Mouse (Mus musculus): ENCODE results near the gene Tyms. TPM values are rescaled to one million over a fixed set of nuclear protein-coding genes. Genes with fewer than 3 reads are reported as not detected.

The Tyms gene
- polyA plus RNA-seq, 1 experiment from 2014 or later: 67.9 TPM

DNA sequence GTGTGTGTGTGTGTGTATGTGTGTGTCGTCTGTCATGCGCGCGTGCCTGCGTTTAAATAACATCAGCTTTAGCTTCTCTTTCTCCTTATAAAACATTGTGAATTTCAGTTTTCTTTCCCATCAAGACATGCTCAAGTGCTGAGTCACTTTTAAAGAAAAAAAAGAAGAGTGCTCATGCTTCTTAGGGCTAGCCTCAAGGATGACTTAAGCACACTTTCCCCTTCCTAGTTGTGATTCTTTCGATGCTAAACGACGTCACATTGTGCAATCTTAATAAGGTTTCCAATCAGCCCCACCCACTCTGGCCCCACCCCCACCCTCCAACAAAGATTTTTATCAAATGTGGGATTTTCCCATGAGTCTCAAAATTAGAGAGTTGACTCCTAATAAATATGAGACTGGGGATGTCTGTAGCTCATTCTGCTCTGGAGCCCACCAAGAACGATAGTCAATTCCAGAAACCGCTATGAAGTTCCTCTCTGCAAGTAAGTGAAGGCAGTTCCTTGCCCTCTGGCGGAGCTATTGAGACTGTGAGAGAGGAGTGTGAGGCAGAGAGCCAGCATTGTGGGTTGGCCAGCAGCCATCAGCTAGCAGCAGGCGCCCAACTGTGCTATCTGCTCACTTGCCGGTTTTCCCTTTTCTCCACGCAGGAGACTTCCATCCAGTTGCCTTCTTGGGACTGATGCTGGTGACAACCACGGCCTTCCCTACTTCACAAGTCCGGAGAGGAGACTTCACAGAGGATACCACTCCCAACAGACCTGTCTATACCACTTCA is 60.5 kb downstream of the Tyms start, which contains the start of gene Il6:
Gene Il6 (plus strand): TSS at position 389 of the 778 bp plus-strand sequence.
- no peak for ATAC-seq (ENCODE audit: low FRiP score)
- H3K27me3 ChIP-seq: no peaks in the 10 kb centered on the region
- H3K36me3 ChIP-seq: no peaks in the 10 kb centered on the region
- no peak within 1 kb of the TSS for H3K9ac ChIP-seq
- H3K9me3 ChIP-seq: no peaks in the 10 kb centered on the region
- H3K4me2 ChIP-seq: no peak within 1 kb of the TSS
- 62% methylated on average over 16 of the region's 16 CpGs for WGBS
- no peak within 1 kb of the TSS for H3K4me3 ChIP-seq
- no peaks in the 10 kb centered on the region for H3K4me1 ChIP-seq (replicated peaks)
- H3K27ac ChIP-seq: no peak within 1 kb of the TSS

Other genes starting within 250 kb of the Tyms start
- not detected in 2 replicates for gene Il6, start 60.5 kb downstream of the Tyms start, polyA plus RNA-seq (2015; fragmentation: Nextera tagmentation; extraction: Ambion mirVana)
- gene Garem2, start 31.5 kb upstream of the Tyms start, polyA plus RNA-seq (2015; fragmentation: Nextera tagmentation; extraction: Ambion mirVana): 14.0 and 15.0 TPM in 2 replicates
- gene 3110082J24Rik, start 32.5 kb upstream of the Tyms start, polyA plus RNA-seq (2015; fragmentation: Nextera tagmentation; extraction: Ambion mirVana): 6.4 and 7.2 TPM in 2 replicates
- 76.1 and 84.3 TPM in 2 replicates for gene Hadha, start 81.5 kb upstream of the Tyms start, polyA plus RNA-seq (2015; fragmentation: Nextera tagmentation; extraction: Ambion mirVana)
- 65.0 and 70.7 TPM in 2 replicates for gene Hadhb, start 81.6 kb upstream of the Tyms start, polyA plus RNA-seq (2015; fragmentation: Nextera tagmentation; extraction: Ambion mirVana)
- gene Adgrf3, start 132.1 kb upstream of the Tyms start, polyA plus RNA-seq (2015; fragmentation: Nextera tagmentation; extraction: Ambion mirVana): not detected in 2 replicates
- 24.9 and 25.2 TPM in 2 replicates for gene Selenoi, start 159.0 kb upstream of the Tyms start, polyA plus RNA-seq (2015; fragmentation: Nextera tagmentation; extraction: Ambion mirVana)
- 3.4 and 4.4 TPM in 2 replicates for gene Drc1, start 207.8 kb upstream of the Tyms start, polyA plus RNA-seq (2015; fragmentation: Nextera tagmentation; extraction: Ambion mirVana)